Mouse (Mus musculus): ENCODE results near the gene Rps15. TPM values are rescaled to one million over a fixed set of nuclear protein-coding genes. Genes with fewer than 3 reads are reported as not detected.

Gene Rps15
- polyA plus RNA-seq, 2 experiments = 1,173 to 3,829 TPM

DNA sequence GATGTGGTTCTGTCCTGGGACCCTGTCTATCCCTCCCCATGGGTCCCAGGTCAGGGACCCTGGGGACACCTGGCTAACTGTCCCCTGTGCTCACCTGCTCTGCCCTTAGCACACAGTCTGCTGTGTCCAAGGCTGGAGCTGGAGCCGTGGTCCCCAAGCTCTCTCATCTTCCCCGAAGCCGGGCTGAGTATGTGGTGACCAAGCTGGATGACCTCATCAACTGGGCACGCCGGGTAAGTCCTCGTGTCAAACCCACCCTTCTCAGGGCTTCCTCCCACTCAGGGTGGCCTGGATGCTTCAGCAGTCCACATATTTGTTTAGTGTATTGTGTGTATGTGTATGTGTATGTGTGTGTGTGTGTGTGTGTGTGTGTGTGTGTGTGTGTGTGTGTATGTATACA, 38.7 kb upstream of the Rps15 start:
- H3K27ac ChIP-seq (replicated peaks; ENCODE audit: low read depth, low read length) = no peak overlapping the region
- 0 out of 2 replicates have a peak, but pooled peaks cover 4% of the 10 kb centered on the region for H3K4me1 ChIP-seq (ENCODE audit: control insufficient read depth, insufficient read depth, low read length)
- no peak overlapping the region for H3K9ac ChIP-seq (ENCODE audit: low read depth, low read length, severe bottlenecking)
- ATAC-seq (ENCODE audit: low FRiP score, low read depth) = no peak
- H3K9me3 ChIP-seq (ENCODE audit: control insufficient read depth, low read length) = no peaks in the 10 kb centered on the region
- DNase-seq (ENCODE audit: low spot score) = no peak
- 89% methylated on average over 6 of the region's 6 CpGs for WGBS
- no peak for TF ChIP-seq POLR2A (IDR thresholded peaks at IDR 0.05; ENCODE audit: borderline replicate concordance, extremely low read depth, insufficient read depth, insufficient read length)
- H3K27me3 ChIP-seq (ENCODE audit: control insufficient read depth, insufficient read depth, low read length) = no peaks in the 10 kb centered on the region
- peaks cover 54% of the 10 kb centered on the region for H3K36me3 ChIP-seq (ENCODE audit: control insufficient read depth, insufficient read depth, low read length)
- H3K4me3 ChIP-seq (replicated peaks; ENCODE audit: low read length) = no peak overlapping the region
- no peak overlapping the region for H3K4me2 ChIP-seq (replicated peaks; ENCODE audit: low read depth, low read length, severe bottlenecking)

DNA sequence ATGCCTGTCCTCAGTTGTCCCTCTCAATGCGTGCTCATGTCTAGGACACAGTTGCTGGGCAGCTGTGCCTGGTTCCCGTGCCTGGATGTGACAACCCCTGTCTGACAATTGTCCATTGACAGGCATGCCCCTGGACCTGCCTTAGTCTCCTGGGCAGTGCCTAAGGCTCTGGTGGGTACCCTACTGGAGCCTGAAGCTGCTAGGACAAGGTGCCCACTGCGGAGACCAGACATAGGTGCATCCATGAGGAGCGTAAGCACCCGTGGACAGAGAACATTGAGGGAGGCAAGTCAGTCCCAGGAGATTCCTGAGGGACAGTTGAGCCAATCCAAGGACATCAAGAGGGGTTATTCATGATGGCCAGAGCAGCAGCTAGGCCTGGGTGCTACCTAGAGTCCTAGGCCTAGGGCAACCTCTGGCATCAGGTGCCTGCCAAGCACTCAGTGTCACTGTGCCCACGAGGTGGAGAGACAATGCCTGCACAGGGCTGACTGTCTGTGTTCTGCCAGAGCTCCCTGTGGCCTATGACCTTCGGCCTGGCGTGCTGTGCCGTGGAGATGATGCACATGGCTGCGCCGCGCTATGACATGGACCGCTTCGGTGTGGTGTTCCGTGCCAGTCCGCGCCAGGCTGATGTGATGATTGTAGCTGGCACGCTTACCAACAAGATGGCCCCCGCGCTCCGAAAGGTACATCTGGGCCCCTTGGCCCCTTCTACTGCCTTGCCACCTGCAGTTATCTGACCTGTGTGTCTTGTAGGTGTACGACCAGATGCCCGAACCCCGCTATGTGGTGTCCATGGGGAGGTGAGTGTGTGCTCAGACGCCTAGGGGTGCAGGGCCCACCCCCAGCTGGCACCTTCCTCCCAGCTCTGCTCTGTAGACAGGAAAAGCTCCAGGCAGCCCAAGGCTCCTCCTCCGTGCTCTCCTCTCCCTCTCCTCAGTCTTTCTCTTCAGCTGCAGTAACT, 37.6 kb upstream of the Rps15 start:
- no peak overlapping the region for H3K4me2 ChIP-seq (replicated peaks; ENCODE audit: low read depth, low read length, severe bottlenecking)
- no peak for ATAC-seq (ENCODE audit: low FRiP score, low read depth)
- H3K4me1 ChIP-seq (ENCODE audit: control insufficient read depth, insufficient read depth, low read length) = peaks cover 6% of the 10 kb centered on the region
- peaks cover 60% of the 10 kb centered on the region for H3K36me3 ChIP-seq (ENCODE audit: control insufficient read depth, insufficient read depth, low read length)
- H3K9ac ChIP-seq (ENCODE audit: low read depth, low read length, severe bottlenecking) = no peak overlapping the region
- no peaks in the 10 kb centered on the region for H3K9me3 ChIP-seq (ENCODE audit: control insufficient read depth, low read length)
- no peak overlapping the region for H3K27ac ChIP-seq (replicated peaks; ENCODE audit: low read depth, low read length)
- WGBS = 93% methylated on average over 26 of the region's 26 CpGs
- no peak for TF ChIP-seq POLR2A (IDR thresholded peaks at IDR 0.05; ENCODE audit: borderline replicate concordance, extremely low read depth, insufficient read depth, insufficient read length)
- H3K4me3 ChIP-seq (replicated peaks; ENCODE audit: low read length) = no peak overlapping the region
- DNase-seq (ENCODE audit: low spot score) = no peak
- no peaks in the 10 kb centered on the region for H3K27me3 ChIP-seq (ENCODE audit: control insufficient read depth, insufficient read depth, low read length)

DNA sequence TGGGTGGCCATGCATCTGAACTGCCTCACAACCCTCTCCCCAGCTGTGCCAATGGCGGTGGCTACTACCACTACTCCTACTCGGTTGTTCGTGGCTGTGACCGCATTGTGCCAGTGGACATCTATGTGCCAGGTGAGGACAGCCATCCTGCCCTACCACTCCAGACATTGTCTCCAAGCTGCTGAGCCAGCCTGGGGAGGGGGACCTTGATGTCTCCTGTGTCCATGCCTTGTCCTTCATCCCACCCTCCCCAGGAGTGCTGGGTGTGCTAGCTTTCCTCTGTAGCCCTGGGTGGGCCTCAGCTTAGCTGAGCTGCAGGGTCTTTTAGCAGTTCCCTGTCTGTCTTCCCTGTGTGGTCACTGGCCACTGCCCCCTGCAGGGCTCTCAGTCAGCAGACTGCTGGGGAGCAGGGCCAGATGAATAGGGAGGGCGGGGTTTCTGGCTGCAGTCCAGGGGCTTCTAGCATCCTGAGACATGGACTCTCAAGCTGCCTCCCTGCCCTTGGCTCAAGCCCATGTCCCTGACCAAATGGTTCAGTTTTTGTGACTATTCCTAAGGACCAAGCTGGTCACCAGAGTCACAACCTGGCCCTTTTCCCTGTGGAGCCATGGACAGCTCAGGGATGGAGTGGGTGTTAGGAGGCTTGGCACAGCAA, 36.2 kb upstream of the Rps15 start:
- Histone ChIP-seq H3K4me2 (replicated peaks; ENCODE audit: low read depth, low read length, severe bottlenecking) (no peak overlapping the region), H3K4me1 (ENCODE audit: control insufficient read depth, insufficient read depth, low read length) (peaks cover 9% of the 10 kb centered on the region), H3K27me3 (ENCODE audit: control insufficient read depth, insufficient read depth, low read length) (no peaks in the 10 kb centered on the region), H3K9ac (ENCODE audit: low read depth, low read length, severe bottlenecking) (no peak overlapping the region), H3K36me3 (ENCODE audit: control insufficient read depth, insufficient read depth, low read length) (peaks cover 60% of the 10 kb centered on the region), H3K27ac (replicated peaks; ENCODE audit: low read depth, low read length) (no peak overlapping the region), H3K9me3 (ENCODE audit: control insufficient read depth, low read length) (no peaks in the 10 kb centered on the region), H3K4me3 (replicated peaks; ENCODE audit: low read length) (no peak overlapping the region)
- ATAC-seq (ENCODE audit: low FRiP score, low read depth) = no peak
- DNase-seq (ENCODE audit: low spot score) = peak; percentile 33
- TF ChIP-seq POLR2A (IDR thresholded peaks at IDR 0.05; ENCODE audit: borderline replicate concordance, extremely low read depth, insufficient read depth, insufficient read length) = no peak
- 81% methylated on average over 5 of the region's 5 CpGs for WGBS

DNA sequence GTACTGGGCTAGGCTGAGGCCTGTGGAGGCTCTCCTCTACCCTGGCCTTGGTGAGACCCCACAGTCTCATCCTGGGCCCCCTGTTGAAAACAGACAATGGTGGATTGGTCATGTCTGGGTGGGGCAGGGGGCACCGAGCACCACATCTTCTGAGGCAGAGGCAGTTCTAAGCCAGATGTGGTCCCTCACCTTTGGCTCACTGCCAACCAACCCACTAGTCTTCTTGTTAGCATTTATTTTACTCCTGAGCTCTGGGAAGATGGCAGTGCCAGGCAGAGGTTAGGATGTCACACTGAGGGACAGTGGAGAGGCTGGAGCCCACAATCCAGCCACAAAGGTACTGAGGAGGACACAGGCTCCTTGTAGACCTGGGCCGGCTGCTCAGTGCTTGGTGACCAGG, 34.3 kb upstream of the Rps15 start:
- H3K9ac ChIP-seq (ENCODE audit: low read depth, low read length, severe bottlenecking) = no peak overlapping the region
- no peaks in the 10 kb centered on the region for H3K9me3 ChIP-seq (ENCODE audit: control insufficient read depth, low read length)
- TF ChIP-seq POLR2A (IDR thresholded peaks at IDR 0.05; ENCODE audit: borderline replicate concordance, extremely low read depth, insufficient read depth, insufficient read length) = no peak
- H3K27me3 ChIP-seq (ENCODE audit: control insufficient read depth, insufficient read depth, low read length) = no peaks in the 10 kb centered on the region
- DNase-seq (ENCODE audit: low spot score) (no peak), ATAC-seq (ENCODE audit: low FRiP score, low read depth) (no peak)
- 71% methylated on average over 2 of the region's 2 CpGs for WGBS
- H3K36me3 ChIP-seq (ENCODE audit: control insufficient read depth, insufficient read depth, low read length) = peaks cover 58% of the 10 kb centered on the region
- peaks cover 13% of the 10 kb centered on the region for H3K4me1 ChIP-seq (ENCODE audit: control insufficient read depth, insufficient read depth, low read length)
- H3K4me3 ChIP-seq (replicated peaks; ENCODE audit: low read length) = no peak overlapping the region
- no peak overlapping the region for H3K4me2 ChIP-seq (replicated peaks; ENCODE audit: low read depth, low read length, severe bottlenecking)
- no peak overlapping the region for H3K27ac ChIP-seq (replicated peaks; ENCODE audit: low read depth, low read length)

DNA sequence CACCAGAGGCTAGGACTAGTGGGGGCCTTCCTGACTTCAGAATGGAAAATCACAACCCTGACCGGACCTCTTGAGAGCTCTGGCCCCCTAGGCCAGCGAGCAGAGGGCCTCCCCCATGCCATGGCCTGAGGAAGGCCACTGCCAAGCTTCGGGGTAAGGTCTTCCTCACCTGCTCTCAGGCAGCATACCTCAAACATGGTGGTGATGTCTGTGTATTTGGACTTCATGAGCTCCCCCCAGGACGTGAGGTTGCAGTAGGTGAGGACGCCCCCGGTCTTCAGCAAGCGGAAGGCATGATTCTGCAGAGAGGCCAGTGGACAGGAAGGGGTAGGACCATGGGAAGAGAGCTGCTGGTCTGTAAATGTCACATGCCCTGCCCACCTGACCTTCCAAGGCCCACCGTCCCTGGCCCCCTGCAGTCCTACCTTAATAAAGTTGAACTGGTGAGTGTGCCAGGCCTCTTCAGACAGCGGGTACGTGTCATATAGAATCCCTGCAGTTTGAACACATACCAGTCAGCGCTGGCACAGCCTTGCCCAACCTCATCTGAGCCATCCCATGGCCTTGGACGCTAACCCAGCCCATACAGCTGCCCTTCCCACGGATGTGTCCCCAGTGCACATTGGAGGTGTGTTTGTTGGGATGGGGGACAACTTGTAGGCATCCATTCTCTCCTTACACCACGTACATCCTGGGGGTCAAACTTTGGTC, 33.3 kb upstream of the Rps15 start:
- H3K27ac ChIP-seq (replicated peaks; ENCODE audit: low read depth, low read length) = no peak overlapping the region
- TF ChIP-seq POLR2A (IDR thresholded peaks at IDR 0.05; ENCODE audit: borderline replicate concordance, extremely low read depth, insufficient read depth, insufficient read length) = no peak
- ATAC-seq (ENCODE audit: low FRiP score, low read depth) (no peak), DNase-seq (ENCODE audit: low spot score) (no peak)
- H3K27me3 ChIP-seq (ENCODE audit: control insufficient read depth, insufficient read depth, low read length) = no peaks in the 10 kb centered on the region
- WGBS = 91% methylated on average over 14 of the region's 14 CpGs
- peaks cover 49% of the 10 kb centered on the region for H3K36me3 ChIP-seq (ENCODE audit: control insufficient read depth, insufficient read depth, low read length)
- H3K4me2 ChIP-seq (replicated peaks; ENCODE audit: low read depth, low read length, severe bottlenecking) = peak overlapping the region; percentile 90; the same call in 1 of the 2 replicates
- H3K4me1 ChIP-seq (ENCODE audit: control insufficient read depth, insufficient read depth, low read length) = peaks cover 13% of the 10 kb centered on the region
- H3K4me3 ChIP-seq (replicated peaks; ENCODE audit: low read length) = peak overlapping the region; percentile 53; the same call in 1 of the 2 replicates
- H3K9ac ChIP-seq (ENCODE audit: low read depth, low read length, severe bottlenecking) = no peak overlapping the region
- no peaks in the 10 kb centered on the region for H3K9me3 ChIP-seq (ENCODE audit: control insufficient read depth, low read length)

All from limb, embryonic 14.5 days (tissue).